Mouse (Mus musculus): ENCODE measurements around the gene Bahcc1. TPM values are rescaled to one million over a fixed set of nuclear protein-coding genes. Genes with fewer than 3 reads are reported as not detected.
A peak's percentile ranks its signal among the peaks of the same experiment; 100 is the strongest.

Gene Bahcc1
- total RNA-seq, 2 experiments from 2014 or later, result 3.5 to 5.0 TPM

DNA sequence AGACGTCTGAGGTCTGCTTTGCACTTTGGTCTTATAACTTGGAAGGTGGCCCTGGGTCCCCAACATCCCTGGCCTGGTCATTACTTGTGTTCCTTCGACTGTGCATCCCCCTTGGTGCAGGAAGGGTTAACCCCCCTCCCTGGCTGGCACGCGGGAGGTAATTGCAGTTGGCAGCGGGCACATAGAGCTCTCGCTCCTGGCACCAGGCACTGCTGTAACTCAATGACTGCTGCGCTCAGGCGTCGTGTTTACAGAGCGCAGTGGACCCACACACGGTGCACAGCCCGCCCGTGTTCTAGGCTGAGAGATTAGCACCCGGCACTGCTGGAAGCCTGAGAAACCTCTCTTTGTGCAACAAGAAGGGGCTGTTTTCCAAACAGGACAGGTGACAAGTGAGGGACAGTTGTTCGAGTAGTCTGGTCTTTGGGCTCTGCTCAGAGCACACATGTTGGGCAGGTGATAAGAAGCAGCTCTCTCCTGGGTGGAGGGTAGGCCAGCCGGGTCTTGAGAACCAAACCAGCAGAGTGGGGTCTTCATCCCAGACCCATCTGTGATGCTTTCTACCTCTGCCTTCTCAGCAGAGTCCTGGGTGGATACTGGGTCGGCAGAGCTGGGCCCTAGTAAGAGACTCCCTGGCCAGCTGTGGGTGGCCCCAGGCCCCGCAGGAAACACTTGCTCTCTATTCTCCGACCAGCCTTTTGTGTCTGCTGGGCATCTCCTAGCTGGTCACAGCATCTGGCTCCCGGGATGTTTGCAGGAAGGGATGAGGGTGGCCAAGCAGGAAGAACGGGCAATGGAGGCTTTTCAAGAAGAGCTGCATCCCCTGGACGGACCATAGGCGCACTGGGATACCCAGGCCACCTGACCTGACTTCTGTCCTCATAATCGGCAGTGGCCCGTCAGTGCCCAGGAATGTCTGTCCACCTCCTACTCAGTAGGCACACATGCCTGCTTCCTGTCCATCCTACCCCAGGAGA, 27.3 kb downstream of the Bahcc1 start:
- DNase-seq, result peak in 1 of 2 experiments; percentile 48

- DNase-seq, result no peak
These were observed 28.0 kb downstream of the Bahcc1 start for GRCm38 (mm10) chr11:120260769-120261150.

- peak; percentile 94 to 96 for DNase-seq
These were observed 28.9 kb downstream of the Bahcc1 start for GRCm38 (mm10) chr11:120261416-120262355.

- peak; percentile 85 to 90 for DNase-seq
These were observed 29.7 kb downstream of the Bahcc1 start for GRCm38 (mm10) chr11:120262356-120262901.

GRCm38 (mm10) chr11:120263176-120263575, 30.4 kb downstream of the Bahcc1 start:
- no peak for DNase-seq

- DNase-seq, result peak in 1 of 2 experiments; percentile 34
These were observed 31.3 kb downstream of the Bahcc1 start for GRCm38 (mm10) chr11:120264008-120264407.

DNA sequence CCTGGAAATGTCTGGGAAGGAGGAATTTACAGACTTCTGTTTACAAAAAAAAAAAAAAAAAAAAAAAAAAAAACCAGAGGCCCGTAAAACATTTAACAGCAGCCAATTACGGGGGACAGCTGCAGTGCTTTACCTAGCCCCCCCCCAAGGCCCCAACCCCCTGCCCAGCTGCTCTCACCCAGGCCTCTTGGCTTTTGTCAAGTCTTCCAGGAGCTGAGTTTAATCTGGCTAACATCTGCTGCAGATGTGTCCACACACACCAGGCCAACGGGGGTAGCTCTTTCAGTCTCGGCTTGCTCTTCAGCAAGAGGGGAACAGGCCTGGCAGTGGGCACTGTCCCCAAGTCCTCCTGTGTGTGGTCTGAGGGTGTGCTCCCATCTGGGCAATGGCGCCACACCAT, 32.7 kb downstream of the Bahcc1 start:
- no peak for DNase-seq

DNA sequence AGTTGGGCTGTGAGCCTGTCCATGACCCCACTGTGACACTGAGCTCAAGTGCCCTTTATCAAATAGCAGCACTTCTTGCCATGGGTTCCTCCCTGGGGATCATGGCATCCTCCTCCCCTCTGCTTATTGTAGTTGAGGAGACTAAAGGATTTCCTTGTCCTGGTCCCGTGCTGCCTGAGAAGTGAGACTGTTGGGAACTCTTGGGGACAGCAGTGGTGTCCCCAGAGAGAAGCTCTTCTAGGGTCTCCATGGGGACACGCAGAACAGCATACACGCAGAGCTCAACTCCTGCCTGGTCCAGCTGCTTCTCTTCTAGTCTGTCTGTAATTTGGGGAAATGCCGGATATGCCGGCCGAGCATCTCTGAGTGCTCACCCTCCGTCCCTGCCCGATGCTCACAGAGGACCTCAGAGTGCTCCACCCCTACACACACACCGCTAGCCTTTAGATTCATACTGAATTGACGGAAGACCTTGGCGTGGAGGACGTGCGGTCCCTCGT, 33.6 kb downstream of the Bahcc1 start:
- DNase-seq, result peak; percentile 37 to 40

GRCm38 (mm10) chr11:120267274-120267673, 34.5 kb downstream of the Bahcc1 start:
- no peak for DNase-seq

DNA sequence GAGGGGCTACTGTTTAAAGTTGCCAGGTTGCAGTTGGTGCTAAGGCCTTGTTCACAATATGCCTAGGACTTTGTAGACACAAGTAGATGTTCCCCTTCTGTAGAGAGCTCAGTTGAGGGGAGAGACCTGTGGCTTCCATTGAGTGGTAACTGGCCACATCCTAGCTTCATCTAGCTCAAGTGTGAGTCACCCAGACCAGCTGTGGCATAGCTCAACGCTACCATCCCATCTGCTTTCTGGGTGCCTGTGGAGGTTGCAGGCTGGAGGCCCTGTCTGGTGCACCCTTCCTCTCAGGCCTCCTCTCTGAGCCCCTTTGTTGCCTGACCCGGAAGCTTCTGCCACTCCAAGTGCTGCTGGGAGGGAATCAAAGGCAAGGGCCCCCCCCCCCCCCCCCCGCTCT, 34.9 kb downstream of the Bahcc1 start:
- no peak for DNase-seq

GRCm38 (mm10) chr11:120268195-120268967, 35.6 kb downstream of the Bahcc1 start:
- DNase-seq, result no peak

DNA sequence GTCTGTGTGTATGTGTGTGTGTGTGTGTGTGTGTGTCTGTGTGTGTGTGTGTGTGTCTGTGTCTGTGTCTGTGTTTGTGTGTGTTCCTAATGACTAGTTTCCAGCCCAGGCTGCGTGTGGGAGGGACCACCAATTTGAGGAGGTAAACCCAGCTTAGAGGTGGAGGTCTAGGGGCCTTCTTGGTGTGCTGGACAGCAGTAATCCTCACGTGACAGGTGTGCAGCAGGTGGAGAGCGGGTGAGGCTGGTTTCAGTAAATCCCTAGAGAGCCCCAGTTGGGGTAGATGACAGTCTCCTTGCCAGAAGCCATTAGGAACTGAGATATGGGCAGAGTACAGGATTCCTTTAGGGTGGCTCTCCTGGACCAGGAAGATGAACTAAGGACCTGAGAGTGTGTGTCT, 36.3 kb downstream of the Bahcc1 start:
- no peak for DNase-seq

GRCm38 (mm10) chr11:120269498-120270104, 36.9 kb downstream of the Bahcc1 start:
- peak; percentile 63 to 70 for DNase-seq

- peak in 1 of 2 experiments; percentile 45 for DNase-seq
These were observed 46.6 kb downstream of the Bahcc1 start for GRCm38 (mm10) chr11:120279335-120279734.

- peak; percentile 47 to 57 for DNase-seq
These were observed 47.6 kb downstream of the Bahcc1 start for GRCm38 (mm10) chr11:120280281-120280773.

DNA sequence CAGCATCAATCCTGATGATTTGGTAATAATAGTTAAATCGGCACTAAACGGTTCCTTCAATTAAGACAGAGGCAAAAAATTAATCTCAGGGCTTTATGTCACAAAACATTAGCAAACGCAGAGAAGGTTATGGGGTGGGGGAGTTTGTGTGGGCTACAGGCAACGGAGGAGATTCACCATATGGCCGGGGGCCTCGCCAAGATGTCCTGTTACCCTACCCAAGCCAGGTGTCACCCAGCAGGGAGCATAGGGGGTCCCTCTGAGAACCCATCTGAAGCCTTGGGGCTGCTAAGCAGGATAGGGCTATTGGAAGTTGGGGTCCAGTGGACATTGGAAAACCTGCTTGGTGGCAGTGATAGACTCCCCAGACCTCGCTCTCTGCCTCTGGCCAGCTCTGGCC, 48.0 kb downstream of the Bahcc1 start:
- no peak for DNase-seq

- peak; percentile 29 to 80 for DNase-seq
These were observed 48.5 kb downstream of the Bahcc1 start for GRCm38 (mm10) chr11:120281197-120281596.

DNA sequence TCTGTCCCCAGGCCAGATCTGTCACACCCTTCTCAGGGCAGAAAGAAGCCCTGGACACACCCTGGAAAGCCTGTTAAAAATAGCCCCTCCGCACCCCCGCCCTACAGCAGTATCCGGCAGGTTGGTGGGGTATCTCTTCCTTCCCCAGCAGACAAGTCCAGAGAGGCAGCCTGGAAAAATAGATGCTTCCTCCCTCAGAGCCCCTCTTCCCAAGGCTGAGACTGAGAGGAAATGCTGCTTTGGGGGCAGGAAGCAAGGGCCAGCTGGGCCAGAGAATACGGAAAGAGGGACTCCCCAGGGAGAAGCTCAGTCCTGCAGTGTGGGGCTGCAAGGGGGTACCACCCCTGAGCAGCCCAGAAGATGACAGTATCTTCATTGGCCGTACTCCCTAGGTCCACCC, 50.8 kb downstream of the Bahcc1 start:
- peak; percentile 50 to 86 for DNase-seq

- no peak for DNase-seq
These were observed 56.9 kb downstream of the Bahcc1 start for GRCm38 (mm10) chr11:120289644-120290043.

- no peak for DNase-seq
These were observed 57.5 kb downstream of the Bahcc1 start for GRCm38 (mm10) chr11:120290266-120290665.

GRCm38 (mm10) chr11:120293714-120294113, 61.0 kb downstream of the Bahcc1 start:
- DNase-seq, result no peak

Measured in heart, adult 18-20 months (tissue).